Mouse (Mus musculus) heart, adult 2 months (tissue): ENCODE data around the gene Stat3. TPM values are rescaled to one million over a fixed set of nuclear protein-coding genes. Genes with fewer than 3 reads are reported as not detected.
A peak's percentile ranks its signal among the peaks of the same experiment; 100 is the strongest.

Experiments used
- DNase-seq, 2 experiments: peaks; one replicate each; pipeline ENCODE4 v3.0.0; 2021
- H3K27ac ChIP-seq: fragments of 200-600 bp; 2 replicates; pipeline ENCODE4 v1.8.1; 2022
- H3K27me3 ChIP-seq: fragments of 200-500 bp; 2 replicates; pipeline ENCODE4 v1.6.1; 2012; ENCODE audit warnings: mild to moderate bottlenecking, low read length, inconsistent platforms, mixed read lengths; ENCODE audit not compliant: control insufficient read depth, insufficient read depth
- H3K36me3 ChIP-seq: fragments of 200-500 bp; 2 replicates; pipeline ENCODE4 v1.6.1; 2012; ENCODE audit warnings: low read length, inconsistent platforms; ENCODE audit not compliant: control insufficient read depth, insufficient read depth
- H3K4me1 ChIP-seq: fragments of 200-500 bp; 2 replicates; pipeline ENCODE4 v1.6.1; 2011; ENCODE audit warnings: low read length; ENCODE audit not compliant: control insufficient read depth, insufficient read depth
- H3K4me3 ChIP-seq: fragments of 200-600 bp; 2 replicates; pipeline ENCODE4 v1.8.1; 2022
- H3K79me2 ChIP-seq: fragments of 200-500 bp; replicated peaks from 2 replicates; pipeline ENCODE4 v1.6.1; 2012; ENCODE audit warnings: mild to moderate bottlenecking, inconsistent platforms, low read length, moderate library complexity, mixed read lengths; ENCODE audit not compliant: control insufficient read depth, insufficient read depth
- H3K9ac ChIP-seq: fragments of 200-500 bp; 2 replicates; pipeline ENCODE4 v1.6.1; 2012; ENCODE audit warnings: low read depth, mild to moderate bottlenecking, control low read depth, inconsistent platforms, low read length, mixed read lengths
- CTCF ChIP-seq: fragments of 200-600 bp; IDR thresholded peaks from 2 replicates; pipeline ENCODE4 v1.8.1; 2022; ENCODE audit warnings: antibody characterized with exemption, mild to moderate bottlenecking, moderate library complexity
- EP300 ChIP-seq: fragments of 200-500 bp; IDR thresholded peaks from 2 replicates; pipeline ENCODE4 v1.6.1; 2011; ENCODE audit warnings: low read depth, low read length, control low read depth; ENCODE audit not compliant: insufficient read depth
- POLR2A ChIP-seq: fragments of 200-500 bp; IDR thresholded peaks from 2 replicates; pipeline ENCODE4 v1.6.1; 2011; ENCODE audit warnings: mild to moderate bottlenecking, low read depth, low read length, control low read depth; ENCODE audit not compliant: insufficient read depth
- WGBS: fragments of 180-500 bp; shearing (Covaris S2); methylation state at CpG from one replicate; pipeline ENCODE4 v1.1.7; 2018; 5-methylcytosine and 5-hydroxymethylcytosine counted together
- intact Hi-C: fragments of 180-260 bp; cut with DNase I; formaldehyde crosslinking; loops from one replicate; pipeline ENCODE4 v1.15.1; 2025
- polyA plus RNA-seq: library from polyadenylated mRNA; depleted of rRNA; stranded (reverse); fragments of >200 nt; gene quantifications from 2 replicates; pipeline ENCODE4 v1.2.3, GENCODE M21; 2012
- total RNA-seq, 2 experiments: library from RNA; stranded (reverse); gene quantifications; 2 replicates each; pipeline ENCODE4 v1.2.3; 2021

Gene Stat3
- total and polyA plus RNA-seq, 3 experiments, result 85.8 to 94.7 (median 93.0) TPM

GRCm38 (mm10) chr11:100967881-100968420 lies 28.6 kb upstream of the Stat3 start:
- H3K36me3 ChIP-seq, result peaks cover 17% of the 10 kb centered on the region
- no peak for DNase-seq
- no peak for TF ChIP-seq CTCF
- no peak for TF ChIP-seq EP300
- TF ChIP-seq POLR2A, result no peak
- peaks cover 6% of the 10 kb centered on the region; the same call in 1 of the 2 replicates for H3K79me2 ChIP-seq
- peak overlapping the region; percentile 100 for H3K27ac ChIP-seq
- H3K4me1 ChIP-seq, result peaks cover 27% of the 10 kb centered on the region
- peak overlapping the region; percentile 82 for H3K9ac ChIP-seq
- WGBS, result 13% methylated on average over 5 of the region's 5 CpGs
- intact Hi-C loops, result loop anchor here (10.0 kb wide), 1 partner anchor 573 kb away; the partner anchor contains the start of gene Jup
- no peaks in the 10 kb centered on the region for H3K27me3 ChIP-seq
- H3K4me3 ChIP-seq, result peak overlapping the region; percentile 99

DNA sequence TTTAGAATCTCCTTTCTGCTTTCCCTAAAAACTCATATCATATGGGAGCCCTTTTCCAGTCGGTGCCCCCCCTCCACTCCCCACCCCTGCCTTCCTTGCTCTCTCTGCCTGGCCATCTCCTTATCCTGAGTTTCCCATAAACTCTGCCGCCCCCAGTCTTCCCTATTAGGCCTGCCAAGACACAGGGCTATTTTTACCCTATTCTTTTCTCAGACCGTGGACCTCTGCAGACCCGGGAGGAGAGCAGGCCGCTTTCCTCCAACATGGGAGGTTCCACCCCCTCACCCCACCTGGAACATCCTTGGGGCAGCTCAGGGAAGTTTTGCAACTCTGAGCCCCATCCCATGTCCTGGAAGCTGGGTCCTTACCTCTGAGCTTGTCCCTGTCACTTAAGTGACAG lies 28.0 kb upstream of the Stat3 start:
- no peak; the same call in 1 of the 2 replicates for TF ChIP-seq POLR2A
- no peak for TF ChIP-seq EP300
- 0 out of 2 replicates have a peak, but pooled peaks have one; percentile 2 for TF ChIP-seq CTCF
- peaks cover 6% of the 10 kb centered on the region; the same call in 1 of the 2 replicates for H3K79me2 ChIP-seq
- H3K27me3 ChIP-seq, result no peaks in the 10 kb centered on the region
- peaks cover 33% of the 10 kb centered on the region for H3K4me1 ChIP-seq
- peak overlapping the region; percentile 100 for H3K27ac ChIP-seq
- H3K36me3 ChIP-seq, result peaks cover 18% of the 10 kb centered on the region
- peak overlapping the region; percentile 99 for H3K4me3 ChIP-seq
- H3K9ac ChIP-seq, result peak overlapping the region; percentile 82
- intact Hi-C loops, result loop anchor here (10.0 kb wide), 1 partner anchor 573 kb away; the partner anchor contains the start of gene Jup
- DNase-seq, result peak in 1 of 2 experiments; percentile 46
- 3% methylated on average over 5 of the region's 5 CpGs for WGBS

- Histone ChIP-seq H3K27ac (peak overlapping the region; percentile 100), H3K36me3 (peaks cover 25% of the 10 kb centered on the region), H3K27me3 (no peaks in the 10 kb centered on the region), H3K4me1 (peaks cover 36% of the 10 kb centered on the region), H3K9ac (peak overlapping the region; percentile 62), H3K79me2 (peaks cover 6% of the 10 kb centered on the region; the same call in 1 of the 2 replicates), H3K4me3 (peak overlapping the region; percentile 99)
- no peak for TF ChIP-seq CTCF
- 0 out of 2 replicates have a peak, but pooled peaks have one; percentile 14 for TF ChIP-seq POLR2A
- WGBS, result 13% methylated on average over 6 of the region's 6 CpGs
- DNase-seq, result no peak
- intact Hi-C loops, result loop anchor here (10.0 kb wide), 1 partner anchor 571 kb away; the partner anchor contains the start of gene Jup
Measured at GRCm38 (mm10) chr11:100965760-100966159, 26.4 kb upstream of the Stat3 start.

- Histone ChIP-seq H3K36me3 (peaks cover 27% of the 10 kb centered on the region), H3K4me1 (peaks cover 39% of the 10 kb centered on the region), H3K9ac (peak overlapping the region; percentile 62), H3K79me2 (peaks cover 6% of the 10 kb centered on the region; the same call in 1 of the 2 replicates), H3K27me3 (no peaks in the 10 kb centered on the region), H3K4me3 (peak overlapping the region; percentile 99), H3K27ac (peak overlapping the region; percentile 100)
- WGBS, result 39% methylated on average over 6 of the region's 6 CpGs
- TF ChIP-seq CTCF (no peak), POLR2A (no peak), EP300 (no peak)
- peak in 1 of 2 experiments; percentile 42 for DNase-seq
- intact Hi-C loops, result loop anchor here (10.0 kb wide), 1 partner anchor 570 kb away; the partner anchor contains the start of gene Jup
Measured at GRCm38 (mm10) chr11:100964901-100965542, 25.7 kb upstream of the Stat3 start.

DNA sequence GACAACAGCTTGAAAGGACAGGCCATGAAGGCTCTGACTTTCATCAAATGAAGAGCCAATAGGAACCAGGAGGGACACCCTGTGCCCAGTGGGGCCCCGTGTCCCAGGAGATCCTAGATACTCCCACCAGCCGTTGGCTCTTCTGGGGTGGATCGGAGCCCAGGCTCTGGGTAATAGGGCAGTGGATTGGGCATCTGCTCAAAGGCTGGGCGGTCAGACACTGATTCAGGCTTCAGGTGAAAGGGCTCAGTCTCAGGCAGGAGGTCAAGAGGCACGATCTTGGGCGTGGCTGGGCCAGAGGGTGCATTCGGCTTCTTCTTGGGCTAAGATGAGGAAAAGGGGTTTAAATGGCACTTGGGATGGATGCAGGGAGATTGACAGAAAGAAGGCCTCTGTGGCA lies 24.8 kb upstream of the Stat3 start:
- peaks cover 6% of the 10 kb centered on the region; the same call in 1 of the 2 replicates for H3K79me2 ChIP-seq
- TF ChIP-seq POLR2A (no peak), CTCF (no peak), EP300 (no peak)
- H3K9ac ChIP-seq, result peak overlapping the region; percentile 62
- peaks cover 30% of the 10 kb centered on the region for H3K36me3 ChIP-seq
- peak overlapping the region; percentile 100 for H3K27ac ChIP-seq
- intact Hi-C loops, result loop anchor here (10.0 kb wide), 1 partner anchor 569 kb away; the partner anchor contains the start of gene Jup
- peak in 1 of 2 experiments; percentile 45 for DNase-seq
- 36% methylated on average over 7 of the region's 7 CpGs for WGBS
- H3K4me3 ChIP-seq, result peak overlapping the region; percentile 99
- H3K4me1 ChIP-seq, result peaks cover 41% of the 10 kb centered on the region
- no peaks in the 10 kb centered on the region for H3K27me3 ChIP-seq

DNA sequence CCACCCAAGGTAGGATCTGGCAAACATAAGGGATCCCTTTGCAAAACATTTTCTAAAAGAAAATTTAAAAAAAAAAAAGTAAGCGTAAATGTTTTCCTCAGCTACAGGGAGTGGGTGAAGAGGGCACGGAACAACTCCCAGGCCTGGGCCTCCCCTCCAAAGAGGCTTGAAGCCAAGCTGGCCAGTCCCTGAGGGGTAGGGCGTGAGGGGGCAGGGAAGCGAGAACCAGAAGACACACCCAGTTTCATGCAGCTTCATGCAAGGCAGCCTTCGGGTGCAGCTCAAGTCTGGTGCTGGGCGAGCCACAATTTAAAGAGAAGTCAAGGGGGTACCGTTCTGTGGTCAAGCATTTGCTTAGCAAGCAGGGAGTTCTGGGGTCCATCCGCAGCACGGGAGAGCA lies 24.3 kb upstream of the Stat3 start:
- Histone ChIP-seq H3K4me3 (peak overlapping the region; percentile 99), H3K4me1 (peaks cover 42% of the 10 kb centered on the region), H3K79me2 (peaks cover 6% of the 10 kb centered on the region; the same call in 1 of the 2 replicates), H3K9ac (peak overlapping the region; percentile 62), H3K27me3 (no peaks in the 10 kb centered on the region), H3K27ac (peak overlapping the region; percentile 100), H3K36me3 (peaks cover 30% of the 10 kb centered on the region)
- peak; percentile 81 to 82 for DNase-seq
- 24% methylated on average over 9 of the region's 9 CpGs for WGBS
- intact Hi-C loops, result loop anchor here (10.0 kb wide), 1 partner anchor 569 kb away; the partner anchor contains the start of gene Jup
- TF ChIP-seq EP300 (no peak), POLR2A (no peak), CTCF (no peak)
